Mouse (Mus musculus) stomach, embryonic 15.5 days (tissue): ENCODE measurements around the gene Ces1e. TPM values are rescaled to one million over a fixed set of nuclear protein-coding genes. Genes with fewer than 3 reads are reported as not detected.
A peak's percentile ranks its signal among the peaks of the same experiment; 100 is the strongest.

ENCODE experiments used
- ATAC-seq: fragments of 200-750 bp; cut with Nextera tagmentation; 2 replicates; pipeline ENCODE4 v1.8.0; 2017; ENCODE audit warnings: low read depth, moderate number of reproducible peaks, moderate TSS enrichment; ENCODE audit not compliant: insufficient read depth, low FRiP score
- H3K27ac ChIP-seq: fragments of 300-500 bp; sonication (generic); 2 replicates; pipeline ENCODE4 v1.5.1; 2015; ENCODE audit warnings: mild to moderate bottlenecking, inconsistent platforms
- H3K27me3 ChIP-seq: fragments of 300-500 bp; sonication (generic); replicated peaks from 2 replicates; pipeline ENCODE4 v1.6.1; 2015; ENCODE audit warnings: inconsistent platforms
- H3K36me3 ChIP-seq: fragments of 300-500 bp; sonication (generic); 2 replicates; pipeline ENCODE4 v1.6.1; 2015; ENCODE audit warnings: inconsistent platforms
- H3K4me1 ChIP-seq: fragments of 300-500 bp; sonication (generic); 2 replicates; pipeline ENCODE4 v1.6.1; 2015; ENCODE audit warnings: inconsistent platforms
- H3K4me2 ChIP-seq: fragments of 300-500 bp; sonication (generic); 2 replicates; pipeline ENCODE4 v1.6.1; 2015; ENCODE audit warnings: mild to moderate bottlenecking, inconsistent platforms
- H3K4me3 ChIP-seq: fragments of 300-500 bp; sonication (generic); replicated peaks from 2 replicates; pipeline ENCODE4 v1.5.1; 2015; ENCODE audit warnings: inconsistent platforms
- H3K9ac ChIP-seq: fragments of 300-500 bp; sonication (generic); 2 replicates; pipeline ENCODE4 v1.6.1; 2015; ENCODE audit warnings: inconsistent platforms
- H3K9me3 ChIP-seq: fragments of 300-500 bp; sonication (generic); 2 replicates; pipeline ENCODE4 v1.6.1; 2016; ENCODE audit warnings: inconsistent platforms
- WGBS: fragments of 180-500 bp; shearing (Covaris S2); methylation state at CpG from one replicate; pipeline ENCODE4 v1.1.7; 2015; 5-methylcytosine and 5-hydroxymethylcytosine counted together
- polyA plus RNA-seq: library from polyadenylated mRNA; unstranded; fragments of >200 nt; fragmentation: Nextera tagmentation; extraction: Ambion mirVana; gene quantifications from 2 replicates; pipeline ENCODE4 v1.2.1, GENCODE M21; 2015

Gene Ces1e
- 1.1 and 1.2 TPM in 2 replicates for polyA plus RNA-seq

- no peaks in the 10 kb centered on the region for H3K27me3 ChIP-seq
- H3K9me3 ChIP-seq = no peaks in the 10 kb centered on the region
- peak within 1 kb of the TSS; percentile 74 for H3K27ac ChIP-seq
- peak within 1 kb of the TSS; percentile 27 for H3K4me2 ChIP-seq
- no peak within 1 kb of the TSS for H3K4me3 ChIP-seq
- H3K36me3 ChIP-seq = no peaks in the 10 kb centered on the region
- H3K4me1 ChIP-seq = no peaks in the 10 kb centered on the region
- H3K9ac ChIP-seq = no peak within 1 kb of the TSS
- peak; percentile 78; the same call in 1 of the 2 replicates for ATAC-seq
Observed at GRCm38 (mm10) chr8:93229446-93229845, at the start of gene Ces1e. TSS of gene Ces1e (minus strand) at chr8:93229619.

GRCm38 (mm10) chr8:93278176-93278805 lies 48.9 kb upstream of the Ces1e start:
- no peak overlapping the region for H3K27ac ChIP-seq
- no peaks in the 10 kb centered on the region for H3K4me1 ChIP-seq
- no peak overlapping the region for H3K4me3 ChIP-seq
- no peak overlapping the region for H3K4me2 ChIP-seq
- WGBS = 72% methylated on average over 4 of the region's 4 CpGs
- H3K27me3 ChIP-seq = no peaks in the 10 kb centered on the region
- ATAC-seq = no peak
- H3K9me3 ChIP-seq = no peaks in the 10 kb centered on the region
- H3K36me3 ChIP-seq = no peaks in the 10 kb centered on the region
- H3K9ac ChIP-seq = no peak overlapping the region

- ATAC-seq = no peak
- H3K4me1 ChIP-seq = no peaks in the 10 kb centered on the region
- no peaks in the 10 kb centered on the region for H3K9me3 ChIP-seq
- no peak overlapping the region for H3K4me3 ChIP-seq
- no peak overlapping the region for H3K4me2 ChIP-seq
- H3K27ac ChIP-seq = no peak overlapping the region
- no peak overlapping the region for H3K9ac ChIP-seq
- H3K36me3 ChIP-seq = no peaks in the 10 kb centered on the region
- WGBS = 78% methylated on average over 4 of the region's 4 CpGs
- H3K27me3 ChIP-seq = no peaks in the 10 kb centered on the region
Observed at GRCm38 (mm10) chr8:93274609-93275008, 45.2 kb upstream of the Ces1e start.

DNA sequence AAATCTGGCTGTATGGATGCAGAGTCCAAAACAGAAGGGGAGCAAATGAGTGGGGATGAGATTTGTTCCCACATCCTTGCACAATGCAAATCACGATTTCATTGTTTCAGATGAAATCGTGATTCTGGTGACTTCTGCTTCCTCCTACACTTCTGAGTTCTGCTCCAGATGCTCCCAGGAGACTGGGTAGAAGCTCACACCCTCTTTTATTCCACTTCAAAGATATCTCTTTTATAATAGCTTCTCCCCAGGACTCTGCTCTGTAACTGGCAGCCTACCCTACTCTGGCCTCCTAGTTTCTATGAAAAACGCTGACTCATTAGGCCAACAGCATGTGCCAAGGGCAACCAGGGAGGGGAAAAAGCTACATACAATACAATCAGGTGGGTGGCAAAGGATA lies 43.9 kb upstream of the Ces1e start:
- H3K27ac ChIP-seq = no peak overlapping the region
- no peaks in the 10 kb centered on the region for H3K36me3 ChIP-seq
- H3K4me1 ChIP-seq = no peaks in the 10 kb centered on the region
- no peaks in the 10 kb centered on the region for H3K9me3 ChIP-seq
- H3K9ac ChIP-seq = no peak overlapping the region
- no peak for ATAC-seq
- no peak overlapping the region for H3K4me3 ChIP-seq
- WGBS = 92% methylated on average over 3 of the region's 3 CpGs
- no peaks in the 10 kb centered on the region for H3K27me3 ChIP-seq
- H3K4me2 ChIP-seq = no peak overlapping the region

DNA sequence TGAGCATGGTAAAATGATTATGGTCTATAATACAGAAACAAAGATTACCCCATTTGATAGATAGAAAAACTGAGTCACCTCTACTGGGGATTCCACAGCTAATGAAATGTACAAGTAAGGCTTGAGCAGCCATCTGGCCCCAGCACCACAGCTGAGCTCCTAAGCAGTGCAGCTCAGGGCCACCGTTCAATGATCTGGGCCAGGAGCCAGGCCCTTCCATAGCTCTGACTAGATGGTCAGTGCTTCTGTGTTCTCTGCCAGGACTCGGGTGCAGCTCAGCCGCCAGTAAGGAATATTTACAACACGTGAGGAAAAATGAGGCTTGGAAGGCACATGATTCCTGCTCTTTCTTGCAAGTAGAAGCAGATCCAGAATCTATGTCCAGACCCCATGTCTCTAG lies 43.3 kb upstream of the Ces1e start:
- Histone ChIP-seq H3K4me2 (no peak overlapping the region), H3K9ac (no peak overlapping the region), H3K9me3 (no peaks in the 10 kb centered on the region), H3K27me3 (no peaks in the 10 kb centered on the region), H3K36me3 (no peaks in the 10 kb centered on the region), H3K4me3 (no peak overlapping the region), H3K4me1 (no peaks in the 10 kb centered on the region), H3K27ac (no peak overlapping the region)
- no peak for ATAC-seq
- 66% methylated on average over 4 of the region's 4 CpGs for WGBS

DNA sequence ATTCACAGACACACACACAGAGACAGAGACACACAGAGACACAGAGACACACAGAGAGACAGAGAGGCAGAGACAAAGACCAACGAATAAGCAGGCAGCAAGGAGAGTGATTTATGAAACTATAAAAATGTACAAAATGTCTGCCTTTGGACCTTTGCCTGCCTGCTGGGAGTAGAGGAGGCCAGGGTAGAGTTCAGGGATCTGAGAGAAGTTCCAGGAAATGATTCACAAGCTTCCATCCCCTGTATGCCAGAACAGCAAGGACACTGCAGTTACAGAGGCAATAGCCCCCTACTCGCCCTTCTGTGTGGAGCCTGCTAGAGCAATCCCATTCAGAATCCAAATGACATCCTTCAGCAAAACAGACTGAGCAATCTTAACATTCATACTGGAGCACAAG lies 32.0 kb upstream of the Ces1e start:
- H3K36me3 ChIP-seq = no peaks in the 10 kb centered on the region

GRCm38 (mm10) chr8:93252400-93252925 lies 23.0 kb upstream of the Ces1e start:
- Histone ChIP-seq H3K36me3 (no peaks in the 10 kb centered on the region), H3K4me1 (no peaks in the 10 kb centered on the region), H3K27ac (no peak overlapping the region), H3K4me3 (no peak overlapping the region), H3K27me3 (no peaks in the 10 kb centered on the region), H3K9me3 (no peaks in the 10 kb centered on the region), H3K9ac (no peak overlapping the region), H3K4me2 (no peak overlapping the region)
- 86% methylated on average over 1 of the region's 1 CpGs for WGBS
- no peak for ATAC-seq

More for the DNA sequence above, 32.0 kb upstream of the Ces1e start:
- Histone ChIP-seq H3K4me3 (no peak overlapping the region), H3K9ac (no peak overlapping the region), H3K4me2 (no peak overlapping the region), H3K9me3 (no peaks in the 10 kb centered on the region), H3K4me1 (no peaks in the 10 kb centered on the region), H3K27ac (no peak overlapping the region), H3K27me3 (no peaks in the 10 kb centered on the region)
- WGBS = 50% methylated on average over 2 of the region's 2 CpGs
- ATAC-seq = no peak

- Histone ChIP-seq H3K27me3 (no peaks in the 10 kb centered on the region), H3K9me3 (no peaks in the 10 kb centered on the region), H3K4me1 (no peaks in the 10 kb centered on the region), H3K27ac (no peak overlapping the region), H3K9ac (no peak overlapping the region), H3K4me3 (no peak overlapping the region), H3K4me2 (no peak overlapping the region), H3K36me3 (no peaks in the 10 kb centered on the region)
- ATAC-seq = no peak
- 71% methylated on average over 2 of the region's 2 CpGs for WGBS
Observed at GRCm38 (mm10) chr8:93246057-93246456, 16.6 kb upstream of the Ces1e start.

DNA sequence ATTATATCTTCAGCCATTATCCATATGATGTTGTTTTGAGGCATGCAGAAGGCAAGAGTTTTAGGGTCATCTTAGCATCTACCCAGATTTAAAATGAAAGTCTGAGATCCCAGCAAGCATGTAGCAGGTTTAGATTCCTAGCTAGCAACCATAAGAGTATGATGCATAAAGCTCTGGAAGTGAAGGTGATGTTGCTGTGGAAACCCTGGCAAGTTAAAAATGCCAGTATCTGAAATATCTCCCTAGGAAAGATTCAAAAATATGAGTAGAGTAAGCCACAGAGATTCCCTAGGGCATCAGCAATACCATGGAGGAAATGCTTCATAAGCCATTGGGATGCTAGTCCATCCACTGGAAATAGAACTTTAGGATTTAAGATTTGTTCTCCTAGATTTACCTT lies 10.5 kb upstream of the Ces1e start:
- Histone ChIP-seq H3K4me3 (no peak overlapping the region), H3K4me1 (no peaks in the 10 kb centered on the region)
- no peak for ATAC-seq

DNA sequence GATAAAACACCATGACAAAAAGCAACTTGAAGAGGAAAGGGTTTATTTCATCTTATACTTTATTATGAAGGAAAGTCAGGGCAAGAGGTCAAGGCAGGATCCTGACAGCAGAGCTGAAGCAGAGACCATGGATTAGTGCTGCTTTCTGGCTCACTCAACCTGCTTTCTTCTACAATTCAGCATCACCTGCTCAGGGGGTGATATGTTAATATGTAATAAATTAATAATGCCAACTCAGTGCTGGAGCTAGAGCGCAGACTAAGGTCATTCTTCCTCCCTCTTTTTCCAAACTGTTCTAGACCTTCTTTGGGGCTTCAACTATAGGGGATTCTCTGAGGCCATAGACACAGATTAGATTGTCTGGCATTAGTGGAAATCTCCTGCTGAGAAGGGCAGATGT lies 6.3 kb upstream of the Ces1e start:
- H3K4me3 ChIP-seq = no peak overlapping the region
- H3K36me3 ChIP-seq = no peaks in the 10 kb centered on the region
- 85% methylated on average over 1 of the region's 1 CpGs for WGBS
- no peak overlapping the region for H3K27ac ChIP-seq
- no peak overlapping the region for H3K4me2 ChIP-seq
- H3K9me3 ChIP-seq = no peaks in the 10 kb centered on the region
- H3K4me1 ChIP-seq = no peaks in the 10 kb centered on the region
- H3K27me3 ChIP-seq = no peaks in the 10 kb centered on the region
- no peak overlapping the region for H3K9ac ChIP-seq
- no peak for ATAC-seq

More for the DNA sequence above, 10.5 kb upstream of the Ces1e start:
- H3K27me3 ChIP-seq = no peaks in the 10 kb centered on the region
- no peaks in the 10 kb centered on the region for H3K9me3 ChIP-seq
- H3K4me2 ChIP-seq = no peak overlapping the region
- H3K9ac ChIP-seq = no peak overlapping the region
- H3K27ac ChIP-seq = no peak overlapping the region
- H3K36me3 ChIP-seq = no peaks in the 10 kb centered on the region

GRCm38 (mm10) chr8:93234706-93235105 lies 5.3 kb upstream of the Ces1e start:
- Histone ChIP-seq H3K4me2 (no peak overlapping the region), H3K36me3 (no peaks in the 10 kb centered on the region), H3K9ac (no peak overlapping the region), H3K4me3 (no peak overlapping the region), H3K9me3 (no peaks in the 10 kb centered on the region), H3K27me3 (no peaks in the 10 kb centered on the region), H3K4me1 (no peaks in the 10 kb centered on the region), H3K27ac (no peak overlapping the region)
- no peak for ATAC-seq
- WGBS = 90% methylated on average over 1 of the region's 1 CpGs

- no peaks in the 10 kb centered on the region for H3K9me3 ChIP-seq
- no peak overlapping the region for H3K27ac ChIP-seq
- ATAC-seq = no peak
- H3K27me3 ChIP-seq = no peaks in the 10 kb centered on the region
- H3K9ac ChIP-seq = no peak overlapping the region
- 68% methylated on average over 6 of the region's 6 CpGs for WGBS
- no peaks in the 10 kb centered on the region for H3K36me3 ChIP-seq
- H3K4me2 ChIP-seq = no peak overlapping the region
- no peaks in the 10 kb centered on the region for H3K4me1 ChIP-seq
- no peak overlapping the region for H3K4me3 ChIP-seq
Observed at GRCm38 (mm10) chr8:93234068-93234467, 4.6 kb upstream of the Ces1e start.
